Mouse (Mus musculus) heart, embryonic 10.5 days (tissue): Measurements from ENCODE around the gene Mical1. TPM values are rescaled to one million over a fixed set of nuclear protein-coding genes. Genes with fewer than 3 reads are reported as not detected.

ENCODE experiments used
- DNase-seq: peaks from one replicate; pipeline ENCODE4 v3.0.0-alpha.2; 2017; ENCODE audit warnings: low spot score
- H3K27ac ChIP-seq: fragments of 300-500 bp; sonication (generic); 2 replicates; pipeline ENCODE4 v1.5.1; 2016; ENCODE audit warnings: mild to moderate bottlenecking
- H3K27me3 ChIP-seq: fragments of 300-500 bp; sonication (generic); 2 replicates; pipeline ENCODE4 v1.6.1; 2016; ENCODE audit warnings: mild to moderate bottlenecking; ENCODE audit not compliant: poor library complexity, insufficient read depth, severe bottlenecking
- H3K36me3 ChIP-seq: fragments of 300-500 bp; sonication (generic); 2 replicates; pipeline ENCODE4 v1.6.1; 2016; ENCODE audit warnings: mild to moderate bottlenecking, moderate library complexity
- H3K4me1 ChIP-seq: fragments of 300-500 bp; sonication (generic); 2 replicates; pipeline ENCODE4 v1.6.1; 2016; ENCODE audit warnings: mild to moderate bottlenecking
- H3K4me3 ChIP-seq: fragments of 300-500 bp; sonication (generic); 2 replicates; pipeline ENCODE4 v1.5.1; 2016; ENCODE audit warnings: mild to moderate bottlenecking, moderate library complexity
- H3K9me3 ChIP-seq: fragments of 300-500 bp; sonication (generic); 2 replicates; pipeline ENCODE4 v1.6.1; 2016; ENCODE audit warnings: mild to moderate bottlenecking, moderate library complexity
- whole genome bisulfite sequencing: fragments of 180-500 bp; shearing (Covaris S2); methylation state at CpG from one replicate; pipeline ENCODE4 v1.1.7; 2016; 5-methylcytosine and 5-hydroxymethylcytosine counted together
- polyA plus RNA-seq: library from polyadenylated mRNA; unstranded; fragments of >200 nt; fragmentation: Nextera tagmentation; extraction: Ambion mirVana; gene quantifications from 2 replicates; pipeline ENCODE4 v1.2.1, GENCODE M21; 2016

The Mical1 gene
- polyA plus RNA-seq, 1 experiment from 2014 or later, result 48.8 TPM

DNA sequence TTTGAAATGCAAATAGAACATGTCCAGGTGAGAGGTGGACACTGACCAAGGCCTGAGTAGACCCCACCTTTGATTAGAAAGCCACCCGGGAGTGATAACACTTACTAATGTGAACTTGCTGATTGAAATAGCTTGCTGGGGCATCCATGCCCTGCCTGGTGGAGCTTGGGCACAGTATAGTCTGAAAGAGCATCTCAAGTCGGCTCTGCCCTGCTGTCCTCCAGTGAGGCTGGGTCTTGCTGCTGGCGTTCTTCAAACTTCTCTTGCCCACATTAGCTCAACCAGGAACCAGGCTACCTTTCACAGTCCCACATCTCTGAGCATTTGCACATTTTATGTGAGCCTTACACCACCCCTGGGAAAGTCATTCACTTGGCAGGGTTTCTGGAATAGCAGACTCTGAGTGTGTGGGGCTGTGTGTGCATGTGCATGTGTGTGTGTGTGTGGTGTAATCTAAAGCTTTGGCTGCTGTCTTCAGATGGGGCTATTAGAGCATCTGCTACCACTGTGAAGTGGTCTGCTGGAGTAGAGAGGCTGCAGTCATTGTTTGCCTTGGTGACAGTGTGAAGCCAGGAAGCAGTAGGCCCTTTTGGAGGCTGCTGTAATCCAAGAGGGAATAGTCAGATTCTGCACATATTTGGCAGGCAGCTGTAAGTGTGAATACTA, 14.9 kb upstream of the Mical1 start:
- 84% methylated on average over 3 of the region's 3 CpGs for WGBS
- Histone ChIP-seq H3K9me3 (no peaks in the 10 kb centered on the region), H3K27me3 (no peaks in the 10 kb centered on the region), H3K4me1 (peaks cover 21% of the 10 kb centered on the region), H3K4me3 (no peak overlapping the region), H3K27ac (no peak overlapping the region), H3K36me3 (peaks cover 56% of the 10 kb centered on the region)
- no peak for DNase-seq

DNA sequence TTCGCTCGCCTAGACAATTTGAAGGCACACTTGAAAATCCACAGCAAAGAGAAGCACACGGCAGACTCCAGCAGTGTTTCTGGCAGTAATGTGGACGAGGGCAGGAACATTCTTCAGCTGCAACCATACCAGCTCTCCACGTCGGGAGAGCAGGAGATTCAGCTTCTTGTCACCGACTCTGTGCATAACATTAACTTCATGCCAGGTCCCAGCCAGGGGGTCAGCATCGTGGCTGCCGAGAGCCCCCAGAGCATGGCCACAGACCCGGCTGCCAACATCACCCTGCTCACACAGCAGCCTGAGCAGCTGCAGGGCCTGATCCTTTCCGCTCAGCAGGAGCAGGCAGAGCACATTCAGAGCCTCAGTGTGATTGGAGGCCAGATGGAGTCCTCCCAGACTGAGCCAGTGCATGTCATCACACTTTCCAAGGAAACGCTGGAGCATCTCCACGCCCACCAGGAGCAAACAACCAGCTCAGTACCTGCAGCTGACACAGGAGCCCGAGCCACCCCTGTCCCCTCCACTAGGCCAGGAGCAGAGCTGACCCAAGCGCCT, 11.6 kb upstream of the Mical1 start:
- no peak overlapping the region for H3K4me3 ChIP-seq
- DNase-seq, result no peak
- H3K4me1 ChIP-seq, result peaks cover 13% of the 10 kb centered on the region
- H3K36me3 ChIP-seq, result peaks cover 34% of the 10 kb centered on the region
- H3K27me3 ChIP-seq, result no peaks in the 10 kb centered on the region
- 55% methylated on average over 15 of the region's 15 CpGs for WGBS
- H3K9me3 ChIP-seq, result no peaks in the 10 kb centered on the region
- H3K27ac ChIP-seq, result no peak overlapping the region

DNA sequence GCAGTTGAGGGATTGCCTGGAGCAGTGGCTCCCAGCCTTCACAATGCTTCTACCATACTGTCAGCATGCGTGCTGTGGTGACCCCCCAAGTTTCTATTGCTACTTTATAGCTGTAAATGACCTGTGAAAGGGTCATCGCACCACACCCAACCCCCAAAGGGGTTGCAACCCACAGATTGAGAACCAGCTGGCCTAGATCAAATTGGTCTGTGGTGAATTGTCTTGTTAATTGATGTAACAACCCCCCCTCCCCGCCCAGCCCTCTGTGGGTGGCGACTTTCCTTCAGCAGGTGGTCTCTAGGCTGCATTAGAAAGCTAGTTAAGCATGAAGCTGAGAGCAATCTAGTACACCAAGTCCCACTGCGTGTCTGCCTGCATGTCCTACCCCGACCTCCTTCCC, 8.8 kb upstream of the Mical1 start:
- H3K4me3 ChIP-seq, result no peak overlapping the region
- 51% methylated on average over 6 of the region's 6 CpGs for WGBS
- no peaks in the 10 kb centered on the region for H3K9me3 ChIP-seq
- no peak overlapping the region for H3K27ac ChIP-seq
- H3K36me3 ChIP-seq, result peaks cover 27% of the 10 kb centered on the region
- no peak for DNase-seq
- 0 out of 2 replicates have a peak, but pooled peaks cover 6% of the 10 kb centered on the region for H3K4me1 ChIP-seq
- no peaks in the 10 kb centered on the region for H3K27me3 ChIP-seq

DNA sequence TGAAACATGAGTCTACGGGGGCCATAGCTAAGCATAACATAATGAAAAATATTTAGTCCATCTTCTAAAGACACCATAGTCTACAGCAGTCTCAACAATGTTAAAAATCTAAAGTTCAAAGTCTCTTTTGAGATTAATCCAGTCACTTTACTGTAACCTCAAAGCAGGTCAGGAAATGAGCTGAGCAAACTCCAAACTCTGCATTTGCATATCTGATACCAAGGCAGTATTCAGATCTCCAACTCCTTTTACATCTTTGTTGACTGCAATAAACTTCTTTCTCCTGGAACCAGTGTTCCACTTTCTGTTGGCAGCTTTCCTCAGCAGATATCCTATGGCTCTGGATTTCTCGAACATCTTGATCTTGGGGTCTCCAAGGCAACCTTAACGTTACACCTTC, 5.4 kb upstream of the Mical1 start:
- no peak for DNase-seq
- H3K9me3 ChIP-seq, result no peaks in the 10 kb centered on the region
- H3K4me3 ChIP-seq, result no peak overlapping the region
- H3K36me3 ChIP-seq, result peaks cover 6% of the 10 kb centered on the region; the same call in 1 of the 2 replicates
- WGBS, result 87% methylated on average over 3 of the region's 3 CpGs
- H3K4me1 ChIP-seq, result peaks cover 38% of the 10 kb centered on the region
- H3K27ac ChIP-seq, result no peak overlapping the region
- H3K27me3 ChIP-seq, result no peaks in the 10 kb centered on the region

DNA sequence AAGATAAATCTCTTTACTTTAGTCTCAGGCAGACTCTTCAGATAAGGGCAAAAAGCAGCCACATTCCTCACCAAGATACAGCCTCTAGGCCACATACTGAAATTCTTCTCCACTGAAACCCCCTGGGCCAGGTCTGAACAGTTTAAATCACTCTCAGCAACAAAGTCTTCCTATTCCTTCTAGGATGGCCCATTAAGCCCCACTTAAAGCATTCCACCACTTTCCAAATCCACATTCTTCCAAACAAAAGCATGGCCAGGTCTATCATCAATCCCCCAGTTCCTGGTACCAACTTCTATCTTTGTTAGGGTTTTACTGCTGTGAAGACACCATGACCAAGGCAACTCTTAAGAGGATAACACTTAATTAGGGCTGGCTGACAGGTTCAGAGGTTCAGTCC, 3.6 kb upstream of the Mical1 start:
- peaks cover 53% of the 10 kb centered on the region for H3K4me1 ChIP-seq
- no peak overlapping the region for H3K27ac ChIP-seq
- no peak for DNase-seq
- 0 out of 2 replicates have a peak, but pooled peaks cover 5% of the 10 kb centered on the region for H3K36me3 ChIP-seq
- no peaks in the 10 kb centered on the region for H3K9me3 ChIP-seq
- H3K27me3 ChIP-seq, result no peaks in the 10 kb centered on the region
- no peak overlapping the region for H3K4me3 ChIP-seq

DNA sequence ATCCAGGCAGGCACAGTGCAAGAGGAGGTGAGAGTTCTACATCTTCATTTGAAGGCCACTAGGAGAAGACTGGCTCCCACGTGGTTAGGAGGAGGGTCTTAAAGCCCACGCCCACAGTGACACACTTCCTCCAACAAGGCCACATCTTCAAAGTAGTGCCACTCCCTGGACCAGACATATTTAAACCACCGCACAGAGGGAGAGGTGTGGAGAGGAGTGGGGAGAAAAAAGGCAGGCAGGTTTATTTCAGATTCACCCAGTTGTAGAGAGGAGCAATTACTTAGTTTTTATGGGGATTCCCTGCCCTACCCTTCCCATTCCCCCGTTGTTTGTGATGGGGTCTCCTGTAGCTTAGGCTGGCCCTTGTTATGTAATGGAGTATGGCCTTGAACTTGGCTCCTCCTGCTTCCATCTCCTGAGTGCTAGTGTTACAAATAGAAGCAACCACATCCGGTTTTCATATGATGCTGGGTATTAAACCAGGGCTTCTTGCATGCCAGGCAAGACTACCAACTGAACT, 3.1 kb upstream of the Mical1 start:
- Histone ChIP-seq H3K4me1 (peaks cover 58% of the 10 kb centered on the region), H3K27me3 (no peaks in the 10 kb centered on the region), H3K27ac (peak overlapping the region; percentile 80; the same call in 1 of the 2 replicates), H3K9me3 (no peaks in the 10 kb centered on the region), H3K4me3 (no peak overlapping the region), H3K36me3 (0 out of 2 replicates have a peak, but pooled peaks cover 6% of the 10 kb centered on the region)
- no peak for DNase-seq
- WGBS, result 75% methylated on average over 5 of the region's 5 CpGs

DNA sequence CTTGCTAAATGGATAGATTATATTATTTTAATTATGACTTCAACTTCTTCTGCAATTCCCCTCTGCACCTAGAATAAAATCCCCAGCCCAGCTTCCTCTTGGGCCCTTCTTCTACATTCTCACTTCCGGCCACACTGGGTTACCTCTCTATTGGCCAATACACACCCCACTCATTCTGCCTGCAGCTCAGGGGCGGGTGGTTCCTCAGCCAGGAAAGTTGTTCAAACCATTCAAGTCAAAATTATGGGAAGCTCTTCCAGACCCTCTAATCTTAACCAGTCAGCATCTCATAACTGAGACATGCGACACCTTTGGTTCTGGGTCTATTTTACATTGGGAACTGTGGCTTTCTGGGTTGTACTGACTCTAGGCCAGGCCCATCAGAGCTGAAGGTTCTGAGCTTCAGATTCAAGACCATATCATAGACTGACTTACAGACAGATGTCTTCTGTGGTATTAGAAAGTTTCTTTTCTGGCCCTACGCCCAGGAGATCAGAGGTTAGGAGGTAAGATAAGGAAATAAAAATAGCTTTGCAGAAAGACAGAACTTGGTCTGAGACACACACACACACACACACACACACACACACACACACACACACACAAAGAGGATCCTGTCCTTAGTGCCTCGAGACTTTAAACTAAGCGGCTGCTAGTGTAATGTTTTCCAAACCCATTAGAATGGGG, 2.2 kb upstream of the Mical1 start:
- H3K27me3 ChIP-seq, result no peaks in the 10 kb centered on the region
- H3K4me1 ChIP-seq, result peaks cover 64% of the 10 kb centered on the region
- H3K4me3 ChIP-seq, result no peak overlapping the region
- DNase-seq, result no peak
- H3K27ac ChIP-seq, result peak overlapping the region; percentile 80; the same call in 1 of the 2 replicates
- H3K9me3 ChIP-seq, result no peaks in the 10 kb centered on the region
- 42% methylated on average over 6 of the region's 6 CpGs for WGBS
- peaks cover 12% of the 10 kb centered on the region for H3K36me3 ChIP-seq

DNA sequence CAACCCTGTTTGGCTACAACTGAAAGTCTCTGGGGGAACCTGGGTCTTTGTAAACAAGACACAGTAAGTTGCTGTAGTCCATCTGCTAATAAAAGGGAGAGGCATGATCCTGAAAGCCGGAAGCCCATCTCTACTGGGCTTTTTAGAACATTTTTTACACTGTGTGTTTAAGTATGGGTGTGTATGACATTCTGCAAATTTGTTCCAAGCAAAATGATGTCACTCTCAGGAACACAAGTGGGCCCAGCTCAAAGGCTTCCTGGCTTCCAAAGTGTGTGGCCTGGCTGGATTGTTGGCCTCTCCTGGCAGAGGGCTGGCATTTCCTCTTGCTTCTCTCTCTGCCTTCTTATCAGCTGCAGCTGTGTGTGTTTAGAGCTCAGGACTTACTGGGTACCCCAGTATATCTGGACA, 1.1 kb upstream of the Mical1 start:
- 65% methylated on average over 1 of the region's 1 CpGs for WGBS
- peaks cover 21% of the 10 kb centered on the region for H3K36me3 ChIP-seq
- H3K27ac ChIP-seq, result peak overlapping the region; percentile 80
- H3K27me3 ChIP-seq, result no peaks in the 10 kb centered on the region
- H3K4me1 ChIP-seq, result peaks cover 68% of the 10 kb centered on the region
- DNase-seq, result no peak
- H3K4me3 ChIP-seq, result no peak overlapping the region
- H3K9me3 ChIP-seq, result no peaks in the 10 kb centered on the region

DNA sequence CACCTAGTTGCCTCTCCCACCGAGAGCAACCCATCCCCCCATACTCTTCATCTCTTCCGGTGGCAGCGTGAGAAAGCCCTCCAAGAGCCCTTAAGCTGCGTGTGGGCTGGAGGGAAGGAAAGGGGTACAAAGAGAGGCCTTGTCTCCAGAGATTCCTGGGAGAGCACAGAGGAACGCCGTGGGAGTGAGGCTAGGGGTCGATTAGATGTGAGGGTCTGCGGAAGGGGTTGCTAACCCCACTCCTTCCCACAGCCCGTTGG, 834 bp downstream of the Mical1 start:
- H3K4me1 ChIP-seq, result peaks cover 84% of the 10 kb centered on the region
- peaks cover 36% of the 10 kb centered on the region for H3K36me3 ChIP-seq
- H3K27ac ChIP-seq, result peak overlapping the region; percentile 94
- H3K9me3 ChIP-seq, result no peaks in the 10 kb centered on the region
- no peak for DNase-seq
- H3K4me3 ChIP-seq, result peak overlapping the region; percentile 77
- WGBS, result under 1% methylated on average over 9 of the region's 9 CpGs
- H3K27me3 ChIP-seq, result no peaks in the 10 kb centered on the region

DNA sequence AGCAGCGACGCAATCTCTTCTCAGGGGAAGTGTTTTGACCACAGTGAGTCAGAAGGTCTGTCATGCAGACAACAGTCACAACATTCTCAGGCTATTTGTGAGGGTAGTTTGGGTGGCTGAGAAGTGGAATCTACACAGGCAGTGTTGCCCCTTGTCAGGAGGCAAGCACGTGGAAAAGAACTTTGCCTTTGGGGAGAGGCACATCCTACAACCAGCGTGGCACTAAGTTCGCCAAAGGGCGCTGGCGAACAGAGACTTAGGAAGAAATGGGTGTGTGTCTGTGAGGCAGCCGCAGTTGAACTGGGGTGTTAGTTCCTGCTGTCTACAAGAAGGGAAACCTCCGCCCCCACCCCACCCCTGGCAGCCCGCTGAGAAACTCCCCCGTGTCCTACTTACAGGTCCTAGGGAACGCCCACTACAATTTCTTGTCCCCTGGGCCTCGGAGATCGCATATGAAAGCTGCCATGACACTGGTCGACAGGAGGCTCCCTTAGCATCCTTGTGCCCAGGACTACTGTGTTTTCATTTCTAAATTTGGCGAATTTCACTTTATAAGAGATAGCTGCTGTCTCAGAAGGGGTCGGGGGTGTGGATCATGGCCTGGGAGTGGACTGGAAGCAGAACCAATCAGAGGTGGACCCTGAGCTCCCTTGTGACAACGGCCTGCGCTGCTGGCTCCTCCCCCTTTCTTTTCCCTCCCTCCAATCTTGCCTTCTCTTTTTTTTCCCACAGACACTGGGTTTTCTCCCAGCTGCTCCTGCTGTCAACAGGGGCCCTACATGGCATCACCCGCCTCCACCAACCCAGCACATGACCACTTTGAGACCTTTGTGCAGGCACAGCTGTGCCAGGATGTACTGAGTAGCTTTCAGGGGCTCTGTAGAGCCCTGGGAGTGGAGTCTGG, 1.4 kb downstream of the Mical1 start:
- DNase-seq, result peak; percentile 92
- 1% methylated on average over 20 of the region's 20 CpGs for WGBS
- H3K4me3 ChIP-seq, result peak overlapping the region; percentile 77
- no peaks in the 10 kb centered on the region for H3K27me3 ChIP-seq
- no peaks in the 10 kb centered on the region for H3K9me3 ChIP-seq
- H3K27ac ChIP-seq, result peak overlapping the region; percentile 94
- H3K4me1 ChIP-seq, result peaks cover 81% of the 10 kb centered on the region
- H3K36me3 ChIP-seq, result peaks cover 42% of the 10 kb centered on the region

DNA sequence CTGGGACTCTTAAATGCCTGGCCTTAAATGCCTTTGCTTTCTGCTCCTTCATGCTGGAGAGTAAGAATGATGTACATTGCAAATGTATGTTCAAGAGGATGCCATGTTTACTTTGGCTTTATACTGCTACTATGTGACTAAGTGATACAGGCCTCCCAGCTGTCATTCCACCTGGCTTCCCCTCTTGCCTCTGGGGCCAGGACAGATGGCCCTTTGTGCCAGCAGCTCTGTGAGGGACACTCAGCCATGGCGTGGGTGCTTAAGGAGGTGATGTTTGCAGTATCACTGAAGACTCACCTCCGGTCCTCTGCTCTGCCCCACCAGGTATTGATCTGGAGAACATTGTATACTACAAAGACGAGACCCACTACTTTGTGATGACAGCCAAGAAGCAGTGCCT, 3.8 kb downstream of the Mical1 start:
- Histone ChIP-seq H3K4me3 (no peak overlapping the region), H3K36me3 (peaks cover 66% of the 10 kb centered on the region), H3K4me1 (peaks cover 58% of the 10 kb centered on the region), H3K27ac (no peak overlapping the region), H3K9me3 (no peaks in the 10 kb centered on the region), H3K27me3 (no peaks in the 10 kb centered on the region)
- no peak for DNase-seq
- WGBS, result 84% methylated on average over 3 of the region's 3 CpGs

DNA sequence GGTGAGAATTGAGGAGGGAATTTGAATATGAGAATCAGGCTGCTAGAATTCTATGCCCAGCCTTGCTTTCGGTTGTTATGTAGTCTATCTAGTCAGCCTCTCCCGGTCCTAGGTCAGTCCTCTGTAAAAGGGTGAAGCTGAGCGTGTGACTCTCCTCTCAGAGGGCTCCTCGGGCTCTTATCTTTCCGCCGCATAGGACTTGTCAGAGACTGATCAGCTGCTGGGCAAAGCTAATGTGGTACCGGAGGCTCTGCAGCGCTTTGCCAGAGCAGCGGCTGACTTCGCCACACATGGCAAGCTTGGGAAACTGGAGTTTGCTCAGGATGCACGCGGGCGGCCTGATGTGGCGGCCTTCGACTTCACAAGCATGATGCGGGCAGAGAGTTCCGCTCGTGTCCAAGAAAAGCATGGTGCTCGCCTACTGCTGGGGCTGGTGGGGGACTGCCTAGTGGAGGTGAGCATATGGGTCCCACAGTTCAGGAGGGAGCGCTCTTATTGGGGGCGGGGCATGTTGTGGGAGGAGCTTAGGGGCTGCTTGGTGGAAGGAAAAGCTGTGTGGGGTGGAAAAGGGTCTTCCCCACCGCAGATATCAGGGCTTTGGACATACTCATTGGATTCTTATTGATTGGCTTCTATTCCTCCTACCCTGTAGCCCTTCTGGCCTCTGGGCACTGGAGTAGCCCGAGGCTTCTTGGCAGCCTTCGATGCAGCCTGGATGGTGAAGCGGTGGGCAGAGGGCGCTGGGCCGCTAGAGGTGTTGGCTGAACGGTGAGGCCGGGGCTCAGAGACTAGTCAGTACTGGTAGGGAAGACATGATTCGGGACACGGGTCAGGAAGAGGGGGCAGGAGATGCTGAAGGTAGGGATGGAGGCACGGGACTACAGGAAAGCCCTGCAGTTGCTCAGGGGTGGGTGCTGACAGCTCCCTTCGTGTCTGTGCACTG, 5.1 kb downstream of the Mical1 start:
- H3K4me1 ChIP-seq, result peaks cover 47% of the 10 kb centered on the region
- peak overlapping the region; percentile 11; the same call in 1 of the 2 replicates for H3K27ac ChIP-seq
- H3K36me3 ChIP-seq, result peaks cover 79% of the 10 kb centered on the region
- no peak for DNase-seq
- H3K27me3 ChIP-seq, result no peaks in the 10 kb centered on the region
- 45% methylated on average over 33 of the region's 33 CpGs for WGBS
- no peaks in the 10 kb centered on the region for H3K9me3 ChIP-seq
- H3K4me3 ChIP-seq, result peak overlapping the region; percentile 22; the same call in 1 of the 2 replicates
